Mouse (Mus musculus) CH12F3 (cell line): ENCODE measurements at regions not wholly inside any gene's neighbourhood (a gene's known extent, or its start where the extent isn't known, plus 50 kb on each side); places are given as distances from the start of the nearest gene placed in this dataset.

Experiments used
- in situ Hi-C: fragments of 300-500 bp; cut with MboI; formaldehyde crosslinking; loops from 2 replicates; pipeline ENCODE4 v1.14.3; 2020; ENCODE audit warnings: low sequenced_read_pairs

DNA sequence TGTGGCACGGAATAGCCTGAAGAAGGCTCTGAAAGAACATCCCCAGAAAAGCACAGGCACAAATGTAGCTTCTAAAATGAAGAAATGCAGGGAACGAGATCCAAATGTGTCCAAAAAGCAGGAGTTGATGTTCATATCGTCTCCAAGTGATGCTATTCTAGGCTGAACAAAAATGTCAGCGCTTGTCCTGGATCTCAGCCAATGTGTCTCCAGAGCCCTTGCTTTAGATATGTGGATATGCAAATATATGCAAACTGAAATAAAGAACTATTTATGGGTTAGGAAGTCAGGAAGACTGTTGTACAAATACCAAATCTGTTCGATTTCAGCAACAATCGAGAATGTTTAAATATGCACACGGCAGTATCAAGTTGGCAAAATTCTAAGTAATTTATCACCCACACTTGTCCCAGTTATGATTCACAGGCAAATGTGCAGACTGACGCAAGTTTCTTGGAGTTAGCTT is 320.4 kb downstream of the Synb start:
- in situ Hi-C loops: no loop called here

DNA sequence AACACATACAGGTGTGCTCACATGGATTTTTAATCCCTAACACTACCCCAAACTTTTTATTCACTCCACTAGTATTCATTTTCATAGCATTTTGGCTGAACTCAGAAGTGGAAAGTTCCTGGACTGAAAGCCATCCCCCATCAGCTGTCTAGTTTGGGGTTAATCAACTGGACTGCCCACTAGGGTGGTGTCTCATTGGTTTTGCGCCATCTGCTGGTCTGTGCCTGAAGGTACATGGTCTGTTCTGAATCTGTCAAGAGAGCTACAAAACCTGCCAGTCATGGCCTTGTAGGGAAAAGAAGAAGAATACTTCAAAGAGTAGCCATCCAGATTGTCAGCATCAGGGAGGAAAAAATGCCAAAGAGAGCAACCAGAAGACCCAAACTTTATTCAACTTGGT is 327.3 kb downstream of the Synb start:
- in situ Hi-C loops: loop anchor here (10.0 kb wide), 1 partner anchor 222 kb away; no protein-coding TSS in a partner anchor

DNA sequence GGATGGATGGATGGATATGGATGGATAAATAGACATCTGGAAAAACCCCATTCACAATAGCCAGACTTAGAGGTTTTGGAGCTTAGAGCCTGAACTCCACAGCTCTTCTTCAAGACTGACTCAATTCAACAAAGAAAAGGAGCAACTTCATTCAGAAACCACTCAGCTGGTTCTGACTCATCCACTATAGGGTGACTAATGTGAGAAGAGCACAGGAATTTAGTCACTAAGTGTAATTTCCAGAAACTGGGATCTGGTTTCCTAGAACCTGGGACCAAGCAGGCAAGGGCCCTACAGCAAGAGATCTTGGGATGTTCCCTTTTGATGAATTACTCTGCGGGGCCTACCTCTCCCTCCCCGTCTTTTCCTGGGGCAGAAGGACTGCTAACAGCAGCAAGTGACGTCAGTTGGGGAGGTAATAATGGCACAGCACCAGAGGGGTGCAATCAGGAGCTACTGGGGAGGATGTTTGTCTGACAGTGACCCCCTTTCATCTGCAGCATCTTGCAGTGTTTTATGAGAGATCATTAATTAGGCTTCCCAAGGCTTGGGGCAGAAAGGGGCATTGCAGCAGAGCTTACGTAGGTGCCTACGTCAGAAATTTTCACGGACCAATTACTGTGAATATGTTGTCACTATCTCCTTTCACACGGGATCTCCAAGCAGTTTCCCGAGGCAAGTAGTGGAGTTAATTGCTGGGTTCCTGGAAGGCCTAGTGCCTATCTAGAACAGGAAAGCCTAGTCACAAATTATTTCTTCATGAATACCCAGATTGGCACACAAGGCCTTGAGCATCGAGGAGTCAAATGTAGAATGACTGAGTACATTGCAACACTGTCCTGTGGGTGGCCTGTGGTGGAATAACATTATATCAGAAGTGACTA is 339.3 kb downstream of the Synb start:
- in situ Hi-C loops: no loop called here

DNA sequence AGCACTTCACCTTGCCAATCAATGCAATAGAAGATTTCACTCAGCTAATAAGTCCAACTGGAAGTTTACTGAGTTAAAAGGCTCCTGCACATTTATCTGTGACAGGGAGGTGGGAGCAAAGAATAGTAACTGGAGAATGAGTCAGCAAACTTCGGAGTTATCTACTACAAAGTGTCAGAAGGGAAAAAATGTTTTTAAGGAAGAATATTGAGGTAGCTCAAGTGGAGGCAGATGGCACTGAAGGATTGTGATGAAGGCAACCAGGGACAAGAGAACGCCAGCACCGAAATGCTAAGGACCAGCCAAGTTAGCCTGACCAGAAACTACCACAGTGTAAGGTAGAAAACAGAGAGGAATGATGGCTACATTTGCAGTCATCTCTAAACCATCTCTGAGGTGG is 348.2 kb downstream of the Synb start:
- in situ Hi-C loops: no loop called here

- in situ Hi-C loops: no loop called here
Observed at GRCm38 (mm10) chr14:68945434-68945833, 348.7 kb downstream of the Synb start.

- in situ Hi-C loops: no loop called here
Observed at GRCm38 (mm10) chr14:68941759-68942158, 352.3 kb downstream of the Synb start.

DNA sequence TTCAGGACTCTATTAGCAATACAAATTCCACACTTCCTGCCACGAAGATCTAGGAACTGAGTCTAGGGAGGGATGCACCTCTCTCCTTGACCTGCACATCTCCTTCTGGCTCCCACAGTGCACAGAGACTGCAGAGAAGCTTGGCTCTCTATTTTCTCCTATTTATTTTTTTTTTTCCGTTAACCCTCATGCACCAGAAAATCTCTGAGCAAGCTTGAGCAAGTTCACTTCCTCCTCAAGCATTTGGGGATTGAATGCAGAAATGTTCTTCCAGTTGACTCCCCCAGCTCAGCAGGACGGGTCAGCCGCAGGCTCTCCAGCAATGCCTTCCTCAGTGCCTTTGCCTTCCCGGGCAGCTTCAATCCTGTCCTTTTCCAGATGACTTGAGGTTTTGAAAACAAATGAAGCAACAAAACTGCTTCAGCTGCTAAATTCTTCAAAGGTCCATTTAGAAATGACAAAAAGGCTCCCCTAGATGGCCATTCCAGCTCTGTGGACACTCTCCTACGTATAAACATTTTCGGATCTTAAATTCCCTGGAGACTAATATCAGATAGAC is 352.9 kb downstream of the Synb start:
- in situ Hi-C loops: no loop called here

DNA sequence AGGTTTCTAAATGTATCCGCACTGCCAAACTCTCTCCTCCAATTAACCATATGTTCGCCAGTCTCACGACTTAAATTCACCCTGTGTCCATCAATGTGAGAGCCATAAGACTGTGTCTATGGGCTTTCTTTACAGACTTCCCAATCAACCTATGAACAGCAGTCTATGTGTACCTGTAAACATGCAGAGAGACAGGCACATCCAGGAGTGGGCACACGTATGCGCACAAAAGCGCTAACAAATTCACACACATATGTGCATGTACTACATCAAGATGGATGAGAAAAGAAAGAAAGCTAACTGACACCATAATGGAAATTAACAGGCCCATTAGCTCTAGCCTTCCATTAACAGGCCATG is 358.8 kb downstream of the Synb start:
- in situ Hi-C loops: no loop called here

- in situ Hi-C loops: no loop called here
Observed at GRCm38 (mm10) chr14:68934611-68935302, 359.3 kb downstream of the Synb start.

DNA sequence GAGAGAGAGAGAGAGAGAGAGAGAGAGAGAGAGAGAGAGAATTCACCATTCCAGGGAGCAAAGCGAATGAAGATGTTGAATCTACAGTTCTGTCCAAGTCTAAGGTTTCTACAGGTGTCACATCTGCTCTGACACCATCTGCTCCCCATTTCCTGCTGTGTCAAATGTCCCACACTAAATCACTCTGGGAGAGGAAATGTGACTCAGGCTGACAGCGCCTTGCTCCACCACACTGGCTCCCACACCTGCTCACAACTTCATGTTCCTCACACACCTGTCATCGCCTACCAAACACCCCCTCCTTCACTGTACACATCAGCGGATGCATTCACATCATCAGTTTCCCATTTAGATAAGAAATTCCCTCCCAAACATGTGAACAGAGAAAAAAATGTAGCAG is 366.3 kb downstream of the Synb start:
- in situ Hi-C loops: no loop called here

- in situ Hi-C loops: no loop called here
Observed at GRCm38 (mm10) chr14:68923054-68923453, 371.0 kb downstream of the Synb start.

- in situ Hi-C loops: no loop called here
Observed at GRCm38 (mm10) chr14:68922035-68922434, 372.1 kb downstream of the Synb start.

DNA sequence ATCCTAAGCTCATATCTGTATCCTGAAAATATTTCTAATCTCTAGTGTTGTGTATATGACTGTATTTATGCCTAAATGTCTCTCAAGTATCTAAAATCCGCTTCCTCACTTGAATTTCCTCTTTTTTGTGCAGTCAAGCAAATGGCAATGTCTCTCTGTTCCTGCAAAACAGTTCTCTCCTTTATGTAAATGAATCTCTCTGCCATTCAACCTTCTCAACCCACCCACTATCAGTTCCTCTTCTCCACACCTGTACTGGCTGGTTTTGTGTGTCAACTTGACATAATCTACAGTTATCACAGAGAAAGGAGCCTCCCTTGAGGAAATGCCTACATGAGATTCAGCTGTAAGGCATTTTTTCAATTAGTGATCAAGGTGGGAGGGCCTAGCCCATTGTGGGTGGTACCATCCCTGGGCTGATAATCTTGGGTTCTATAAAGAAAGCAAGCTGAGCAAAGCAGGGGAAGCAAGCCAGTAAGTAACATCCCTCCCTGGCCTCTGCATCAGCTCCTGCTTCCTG is 375.5 kb downstream of the Synb start:
- in situ Hi-C loops: no loop called here

DNA sequence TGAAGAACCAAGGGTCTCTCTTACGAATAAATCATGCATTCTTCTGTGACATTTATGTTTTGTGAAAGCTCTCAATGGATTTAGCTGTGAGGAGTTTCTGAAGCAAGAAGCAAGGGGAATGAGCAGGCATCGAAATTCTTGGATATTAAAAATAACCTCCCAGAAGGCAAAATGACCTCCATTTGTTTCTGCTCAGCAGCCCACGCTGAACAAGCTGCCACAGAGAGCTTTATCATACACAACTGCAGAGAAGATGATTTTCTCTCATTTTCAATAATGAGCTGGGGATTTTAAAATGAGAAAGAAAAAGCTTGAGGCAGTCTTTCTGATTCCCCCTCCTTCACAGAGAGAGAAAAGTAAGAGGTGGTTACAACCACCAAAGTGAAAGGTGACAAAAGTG is 394.2 kb downstream of the Synb start:
- in situ Hi-C loops: no loop called here

- in situ Hi-C loops: no loop called here
Observed at GRCm38 (mm10) chr14:68877171-68877570, 416.9 kb downstream of the Synb start.

DNA sequence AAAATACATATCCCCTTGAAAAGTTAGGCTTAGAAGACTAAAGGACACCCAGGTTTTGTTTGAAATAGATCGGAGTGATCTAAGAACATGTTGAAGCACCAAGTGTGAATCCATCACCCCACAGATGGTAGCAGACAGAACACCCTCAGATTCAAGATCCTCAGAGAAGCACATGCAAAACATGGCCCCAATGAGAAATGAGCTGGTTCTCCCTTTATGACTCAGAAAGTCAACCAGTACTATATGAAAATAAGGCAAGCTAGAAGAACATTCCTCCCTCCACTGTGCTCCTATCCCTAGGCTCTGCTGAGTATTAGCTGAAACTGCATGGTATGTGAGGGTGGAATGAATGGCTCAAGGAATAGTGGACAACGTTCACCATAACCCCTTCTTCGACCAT is 433.0 kb downstream of the Synb start:
- in situ Hi-C loops: no loop called here

DNA sequence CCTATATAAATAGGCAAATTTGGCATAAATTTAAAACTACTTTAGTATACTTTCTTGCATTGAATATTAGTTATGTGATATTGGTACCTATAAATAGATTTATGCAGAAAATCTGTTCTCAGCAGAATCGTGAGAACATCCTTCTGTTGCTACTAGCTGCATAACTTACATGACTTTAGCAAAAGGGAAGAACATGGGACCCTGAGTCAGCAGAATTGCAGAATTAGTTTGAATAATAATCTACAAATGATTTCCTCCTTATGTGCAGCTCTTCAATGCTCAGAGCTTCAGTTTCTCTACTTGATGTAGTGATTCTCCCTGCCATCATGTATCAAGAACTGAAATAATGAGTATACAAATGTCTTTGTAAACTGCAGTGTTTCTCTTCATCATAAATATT is 436.2 kb downstream of the Synb start:
- in situ Hi-C loops: no loop called here

- in situ Hi-C loops: no loop called here
Observed at GRCm38 (mm10) chr14:68848506-68848905, 445.6 kb downstream of the Synb start.

DNA sequence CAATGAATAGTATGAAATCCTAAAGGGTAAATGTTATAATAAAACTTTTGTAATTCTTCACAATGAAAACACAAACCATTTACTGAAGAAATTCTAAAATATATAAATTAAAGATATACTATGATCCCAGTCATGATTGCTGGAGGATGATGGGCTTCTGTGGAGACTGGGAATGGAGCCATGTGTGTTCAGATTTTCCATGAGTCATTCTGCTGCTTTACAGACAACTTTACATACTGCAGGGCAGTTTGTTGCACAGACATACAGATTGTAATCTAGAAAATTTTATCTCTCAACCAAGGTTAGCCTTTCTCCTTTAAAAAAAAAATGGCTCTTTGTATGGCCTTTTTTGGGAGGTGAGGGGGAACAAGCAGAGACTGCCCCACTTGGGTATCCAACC is 446.5 kb downstream of the Synb start:
- in situ Hi-C loops: no loop called here

- in situ Hi-C loops: no loop called here
Observed at GRCm38 (mm10) chr14:68820241-68820640, 473.9 kb downstream of the Synb start.

GRCm38 (mm10) chr14:68808976-68809375 is 485.1 kb downstream of the Synb start:
- in situ Hi-C loops: no loop called here

GRCm38 (mm10) chr14:68807918-68808317 is 486.2 kb downstream of the Synb start:
- in situ Hi-C loops: no loop called here
